In the genomic region with DNA sequence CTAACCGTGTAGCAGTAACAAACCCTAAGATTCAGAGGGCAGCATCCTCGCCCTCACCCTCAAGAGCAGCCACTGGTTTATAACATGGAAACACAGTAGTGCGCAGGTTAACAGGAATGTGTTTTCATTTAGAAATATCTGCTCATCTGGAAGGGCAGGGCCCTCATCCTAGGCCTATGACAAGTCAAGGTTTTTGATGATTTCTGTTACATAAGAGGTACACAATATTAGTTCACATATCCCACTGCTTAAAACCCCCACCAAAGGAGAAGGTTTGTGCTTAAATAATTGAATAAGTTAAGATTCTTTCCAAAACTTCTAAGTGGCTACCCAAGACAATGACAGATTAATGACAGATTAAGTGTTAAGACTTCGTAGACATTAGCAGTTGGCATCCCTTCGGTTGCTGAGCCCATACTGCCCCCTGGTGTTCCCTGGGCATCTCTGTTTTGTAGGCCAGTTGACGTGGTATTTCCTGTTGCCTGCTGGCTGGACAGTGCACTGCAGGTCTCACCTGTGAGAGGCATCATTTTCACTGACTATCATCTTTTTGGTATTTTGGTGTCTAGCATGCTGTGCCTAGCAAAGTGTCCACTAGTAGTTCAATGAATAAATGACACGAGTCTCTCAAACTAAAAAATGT, we compare ENCODE assay signal across 8 mouse cellular contexts.
A peak's percentile ranks its signal among the peaks of the same experiment; 100 is the strongest.
DNase-seq lines count a peak whose midpoint lies in the region; ATAC-seq and TF ChIP-seq lines count a peak whose summit lies in the region.

No protein-coding gene starts in this region.

- H3K27me3 ChIP-seq in liver, embryonic 14.5 days (ENCODE audit: control insufficient read depth, insufficient read depth, low read length), result no peaks in the 10 kb centered on the region
- H3K27me3 ChIP-seq in neural tube, embryonic 13.5 days, result no peaks in the 10 kb centered on the region

- H3K9ac ChIP-seq in liver, embryonic 14.5 days (replicated peaks), result no peak overlapping the region
- no peak overlapping the region for H3K9ac ChIP-seq in neural tube, embryonic 13.5 days

- no peak overlapping the region for H3K4me2 ChIP-seq in liver, embryonic 14.5 days (ENCODE audit: low read depth)
- H3K4me2 ChIP-seq in neural tube, embryonic 13.5 days, result no peak overlapping the region

- 31% methylated on average over 7 of the region's 7 CpGs for WGBS in liver, embryonic 14.5 days (ENCODE audit: insufficient replicate concordance)
- 50% methylated on average over 7 of the region's 7 CpGs for WGBS in neural tube, embryonic 13.5 days

- H3K36me3 ChIP-seq in liver, embryonic 14.5 days (replicated peaks; ENCODE audit: control insufficient read depth, insufficient read depth, low read depth), result no peaks in the 10 kb centered on the region
- no peaks in the 10 kb centered on the region for H3K36me3 ChIP-seq in neural tube, embryonic 13.5 days

- no peak for TF ChIP-seq EP300 in liver, embryonic 14.5 days (IDR thresholded peaks at IDR 0.05; ENCODE audit: low read depth)

- no peaks in the 10 kb centered on the region for H3K9me3 ChIP-seq in liver, embryonic 14.5 days (ENCODE audit: control insufficient read depth, low read length)
- no peaks in the 10 kb centered on the region for H3K9me3 ChIP-seq in neural tube, embryonic 13.5 days

- H3K27ac ChIP-seq in liver, embryonic 14.5 days, result no peak overlapping the region
- no peak overlapping the region for H3K27ac ChIP-seq in neural tube, embryonic 13.5 days (replicated peaks)

- ATAC-seq in liver, embryonic 14.5 days (ENCODE audit: insufficient read depth), result no peak
- peak; percentile 77 for ATAC-seq in neural tube, embryonic 13.5 days (ENCODE audit: low read depth)

- TF ChIP-seq CTCF in liver, embryonic 14.5 days (IDR thresholded peaks at IDR 0.05; ENCODE audit: low read depth), result peak; percentile 96

- no peak overlapping the region for H3K4me3 ChIP-seq in liver, embryonic 14.5 days (ENCODE audit: insufficient read depth in 1 of 2, low read depth in 2 of 2, low read length in 2 of 2)
- no peak overlapping the region for H3K4me3 ChIP-seq in neural tube, embryonic 13.5 days

- no peaks in the 10 kb centered on the region for H3K4me1 ChIP-seq in liver, embryonic 14.5 days (replicated peaks; ENCODE audit: control insufficient read depth in 2 of 2, insufficient read depth in 2 of 2, low read length in 1 of 2)
- H3K4me1 ChIP-seq in neural tube, embryonic 13.5 days (replicated peaks), result peaks cover 9% of the 10 kb centered on the region; the same call in 1 of the 2 replicates

- DNase-seq in 3T3-L1 (ENCODE audit: low read depth, low spot score), result peak; percentile 88
- DNase-seq in adrenal gland, adult 2 months, result peak; percentile 85
- peak; percentile 59 for DNase-seq in embryo, embryonic 11.5 days (ENCODE audit: low read depth, low spot score)
- peak; percentile 85 for DNase-seq in heart, adult 8-10 months (ENCODE audit: low spot score)
- DNase-seq in kidney, postnatal 14 days, result peak; percentile 88
- DNase-seq in liver, embryonic 14.5 days (ENCODE audit: low read depth in 3 of 3, low spot score in 3 of 3), result peak; percentile 41 to 53 (median 42)
- DNase-seq in telencephalon, adult 2 months (ENCODE audit: low read depth, low spot score), result peak; percentile 65
